Mouse (Mus musculus) CD4-positive, CD25-positive, alpha-beta regulatory T cell, adult 2 months (primary cell): ENCODE results near the gene Olfr1297.

Source experiments
- DNase-seq: peaks from one replicate; pipeline ENCODE4 v3.0.0-alpha.2; 2012; ENCODE audit warnings: low read depth, low spot score

Gene Olfr1297

GRCm38 (mm10) chr2:111626397-111626796, at the start of gene Olfr1297:
Gene Olfr1297, minus strand, starts transcription at chr2:111626497.
- DNase-seq: no peak

GRCm38 (mm10) chr2:111661119-111661518, 34.8 kb upstream of the Olfr1297 start, which contains the start of gene Olfr1299:
Gene Olfr1299, plus strand, starts transcription at chr2:111661419.
- no peak for DNase-seq

DNA sequence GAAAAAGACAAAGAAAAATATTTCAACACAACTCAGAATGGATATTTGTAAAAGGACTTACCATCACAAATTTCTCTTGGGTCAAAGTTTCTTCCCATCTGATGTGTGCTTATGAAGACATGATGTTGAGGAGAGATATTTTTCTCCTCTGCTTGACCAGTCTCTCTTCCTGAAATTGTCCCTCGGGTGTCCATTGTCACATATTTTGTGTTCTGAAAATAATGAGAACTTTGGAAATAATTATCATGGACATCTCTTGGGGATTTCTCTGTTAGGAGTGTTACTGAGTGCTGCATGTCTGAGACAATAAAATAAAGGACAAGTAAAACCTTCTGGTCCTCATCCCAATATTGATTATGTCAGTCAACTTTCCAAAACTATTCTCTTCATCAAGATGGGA, 22.8 kb upstream of the Olfr1297 start, which contains the start of gene Olfr1298:
Gene Olfr1298, minus strand, starts transcription at position 101 of the 400 bp plus-strand sequence.
- no peak for DNase-seq

DNA sequence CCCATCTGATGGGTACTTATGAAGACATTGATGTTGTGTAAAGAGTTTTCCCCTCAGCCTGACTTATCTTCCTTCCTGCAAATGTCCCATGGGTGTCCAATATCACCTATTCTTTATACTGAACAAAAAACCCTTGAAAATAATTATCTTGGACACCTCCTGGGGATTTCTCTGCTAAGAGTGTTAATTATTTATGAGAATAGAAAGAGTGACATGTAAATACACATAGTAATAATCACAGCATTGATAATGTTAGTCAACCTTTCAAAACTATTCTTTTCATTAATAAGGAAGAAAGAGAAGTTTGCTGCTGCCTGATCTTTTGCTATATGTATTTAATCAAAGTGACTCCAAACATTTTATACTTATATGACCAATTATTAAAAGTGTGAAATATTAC, 56.7 kb downstream of the Olfr1297 start, which contains the start of gene Olfr1295:
Gene Olfr1295, minus strand, starts transcription at position 101 of the 400 bp plus-strand sequence.
- DNase-seq: no peak
